Mouse (Mus musculus) embryonic facial prominence, embryonic 10.5 days (tissue): ENCODE results near the gene Appl2. TPM values are rescaled to one million over a fixed set of nuclear protein-coding genes. Genes with fewer than 3 reads are reported as not detected.
A peak's percentile ranks its signal among the peaks of the same experiment; 100 is the strongest.

Source experiments
- DNase-seq: peaks from one replicate; pipeline ENCODE4 v3.0.0-alpha.2; 2017; ENCODE audit warnings: low spot score
- H3K27ac ChIP-seq: fragments of 300-500 bp; sonication (generic); replicated peaks from 2 replicates; pipeline ENCODE4 v1.5.1; 2016; ENCODE audit warnings: mild to moderate bottlenecking
- H3K27me3 ChIP-seq: fragments of 300-500 bp; sonication (generic); replicated peaks from 2 replicates; pipeline ENCODE4 v1.6.1; 2016; ENCODE audit warnings: low read depth, mild to moderate bottlenecking; ENCODE audit not compliant: poor library complexity, severe bottlenecking
- H3K36me3 ChIP-seq: fragments of 300-500 bp; sonication (generic); replicated peaks from 2 replicates; pipeline ENCODE4 v1.6.1; 2016; ENCODE audit warnings: mild to moderate bottlenecking, moderate library complexity
- H3K4me1 ChIP-seq: fragments of 300-500 bp; sonication (generic); 2 replicates; pipeline ENCODE4 v1.6.1; 2016
- H3K4me3 ChIP-seq: fragments of 300-500 bp; sonication (generic); 2 replicates; pipeline ENCODE4 v1.5.1; 2016; ENCODE audit warnings: mild to moderate bottlenecking, moderate library complexity
- H3K9me3 ChIP-seq: fragments of 300-500 bp; sonication (generic); 2 replicates; pipeline ENCODE4 v1.6.1; 2016; ENCODE audit warnings: mild to moderate bottlenecking
- WGBS: fragments of 180-500 bp; shearing (Covaris S2); methylation state at CpG from one replicate; pipeline ENCODE4 v1.1.7; 2016; 5-methylcytosine and 5-hydroxymethylcytosine counted together
- polyA plus RNA-seq: library from polyadenylated mRNA; unstranded; fragments of >200 nt; fragmentation: Nextera tagmentation; extraction: Ambion mirVana; gene quantifications from 2 replicates; pipeline ENCODE4 v1.2.1, GENCODE M21; 2016

Appl2 gene
- polyA plus RNA-seq, 1 experiment from 2014 or later = 40.6 TPM

GRCm38 (mm10) chr10:83628241-83628640 is 20.3 kb downstream of the Appl2 start:
- Histone ChIP-seq H3K9me3 (no peaks in the 10 kb centered on the region), H3K36me3 (peaks cover 67% of the 10 kb centered on the region)
- WGBS = 89% methylated on average over 4 of the region's 4 CpGs

GRCm38 (mm10) chr10:83627113-83627687 is 21.3 kb downstream of the Appl2 start:
- Histone ChIP-seq H3K36me3 (peaks cover 64% of the 10 kb centered on the region), H3K27ac (no peak overlapping the region), H3K27me3 (no peaks in the 10 kb centered on the region), H3K4me1 (no peaks in the 10 kb centered on the region), H3K9me3 (no peaks in the 10 kb centered on the region), H3K4me3 (no peak overlapping the region)
- WGBS = 91% methylated on average over 9 of the region's 9 CpGs
- no peak for DNase-seq

More at GRCm38 (mm10) chr10:83628241-83628640, 20.3 kb downstream of the Appl2 start:
- Histone ChIP-seq H3K27ac (no peak overlapping the region), H3K4me3 (no peak overlapping the region), H3K27me3 (no peaks in the 10 kb centered on the region), H3K4me1 (peaks cover 5% of the 10 kb centered on the region; the same call in 1 of the 2 replicates)
- DNase-seq = no peak

GRCm38 (mm10) chr10:83624841-83625240 is 23.7 kb downstream of the Appl2 start:
- WGBS = 92% methylated on average over 12 of the region's 12 CpGs
- no peak for DNase-seq

GRCm38 (mm10) chr10:83624065-83624464 is 24.5 kb downstream of the Appl2 start:
- DNase-seq = no peak
- Histone ChIP-seq H3K27me3 (no peaks in the 10 kb centered on the region), H3K36me3 (peaks cover 69% of the 10 kb centered on the region), H3K4me3 (no peak overlapping the region), H3K27ac (no peak overlapping the region), H3K9me3 (no peaks in the 10 kb centered on the region), H3K4me1 (0 out of 2 replicates have a peak, but pooled peaks cover 6% of the 10 kb centered on the region)
- 85% methylated on average over 8 of the region's 8 CpGs for WGBS

More at GRCm38 (mm10) chr10:83624841-83625240, 23.7 kb downstream of the Appl2 start:
- no peak overlapping the region for H3K4me3 ChIP-seq
- no peaks in the 10 kb centered on the region for H3K27me3 ChIP-seq
- peaks cover 72% of the 10 kb centered on the region for H3K36me3 ChIP-seq
- H3K27ac ChIP-seq = no peak overlapping the region
- H3K4me1 ChIP-seq = 0 out of 2 replicates have a peak, but pooled peaks cover 6% of the 10 kb centered on the region
- H3K9me3 ChIP-seq = no peaks in the 10 kb centered on the region

- DNase-seq = no peak
- H3K4me1 ChIP-seq = 0 out of 2 replicates have a peak, but pooled peaks cover 6% of the 10 kb centered on the region
- no peaks in the 10 kb centered on the region for H3K27me3 ChIP-seq
- 92% methylated on average over 24 of the region's 24 CpGs for WGBS
- H3K36me3 ChIP-seq = peaks cover 58% of the 10 kb centered on the region
- H3K9me3 ChIP-seq = no peaks in the 10 kb centered on the region
- H3K27ac ChIP-seq = no peak overlapping the region; the same call in 1 of the 2 replicates
- no peak overlapping the region for H3K4me3 ChIP-seq
These were observed 28.0 kb downstream of the Appl2 start for GRCm38 (mm10) chr10:83620350-83621055.

- H3K27ac ChIP-seq = no peak overlapping the region
- no peak for DNase-seq
- H3K4me1 ChIP-seq = 0 out of 2 replicates have a peak, but pooled peaks cover 6% of the 10 kb centered on the region
- H3K4me3 ChIP-seq = no peak overlapping the region
- H3K36me3 ChIP-seq = peaks cover 59% of the 10 kb centered on the region
- no peaks in the 10 kb centered on the region for H3K9me3 ChIP-seq
- WGBS = 91% methylated on average over 12 of the region's 12 CpGs
- H3K27me3 ChIP-seq = no peaks in the 10 kb centered on the region
These were observed 29.6 kb downstream of the Appl2 start for GRCm38 (mm10) chr10:83618819-83619440.

- WGBS = 47% methylated on average over 10 of the region's 10 CpGs
These were observed 31.2 kb downstream of the Appl2 start for GRCm38 (mm10) chr10:83617366-83617765.

GRCm38 (mm10) chr10:83612648-83613215 is 35.8 kb downstream of the Appl2 start:
- Histone ChIP-seq H3K4me1 (no peaks in the 10 kb centered on the region), H3K27me3 (no peaks in the 10 kb centered on the region), H3K4me3 (no peak overlapping the region), H3K9me3 (no peaks in the 10 kb centered on the region), H3K36me3 (peaks cover 88% of the 10 kb centered on the region), H3K27ac (no peak overlapping the region)
- no peak for DNase-seq
- 91% methylated on average over 14 of the region's 14 CpGs for WGBS

More at GRCm38 (mm10) chr10:83617366-83617765, 31.2 kb downstream of the Appl2 start:
- DNase-seq = peak; percentile 54
- Histone ChIP-seq H3K27me3 (no peaks in the 10 kb centered on the region), H3K4me3 (no peak overlapping the region), H3K9me3 (no peaks in the 10 kb centered on the region), H3K4me1 (0 out of 2 replicates have a peak, but pooled peaks cover 6% of the 10 kb centered on the region), H3K27ac (no peak overlapping the region), H3K36me3 (peaks cover 72% of the 10 kb centered on the region)

- DNase-seq = no peak
- Histone ChIP-seq H3K4me3 (no peak overlapping the region), H3K9me3 (no peaks in the 10 kb centered on the region), H3K4me1 (no peaks in the 10 kb centered on the region), H3K36me3 (peaks cover 91% of the 10 kb centered on the region), H3K27me3 (no peaks in the 10 kb centered on the region), H3K27ac (no peak overlapping the region)
- WGBS = 95% methylated on average over 5 of the region's 5 CpGs
These were observed 36.7 kb downstream of the Appl2 start for GRCm38 (mm10) chr10:83611863-83612262.

GRCm38 (mm10) chr10:83610518-83610917 is 38.0 kb downstream of the Appl2 start:
- DNase-seq = no peak
- 97% methylated on average over 7 of the region's 7 CpGs for WGBS
- Histone ChIP-seq H3K27me3 (no peaks in the 10 kb centered on the region), H3K36me3 (peaks cover 91% of the 10 kb centered on the region), H3K4me1 (no peaks in the 10 kb centered on the region), H3K27ac (no peak overlapping the region), H3K4me3 (no peak overlapping the region), H3K9me3 (no peaks in the 10 kb centered on the region)

- Histone ChIP-seq H3K36me3 (peaks cover 92% of the 10 kb centered on the region), H3K27me3 (no peaks in the 10 kb centered on the region), H3K4me3 (no peak overlapping the region), H3K9me3 (no peaks in the 10 kb centered on the region), H3K27ac (no peak overlapping the region), H3K4me1 (no peaks in the 10 kb centered on the region)
- WGBS = 79% methylated on average over 8 of the region's 8 CpGs
- DNase-seq = no peak
These were observed 39.9 kb downstream of the Appl2 start for GRCm38 (mm10) chr10:83608596-83608995.

- H3K27ac ChIP-seq = no peak overlapping the region
- no peaks in the 10 kb centered on the region for H3K9me3 ChIP-seq
- H3K4me1 ChIP-seq = no peaks in the 10 kb centered on the region
- no peak overlapping the region for H3K4me3 ChIP-seq
- no peak for DNase-seq
- 95% methylated on average over 3 of the region's 3 CpGs for WGBS
- H3K36me3 ChIP-seq = peaks cover 88% of the 10 kb centered on the region
- no peaks in the 10 kb centered on the region for H3K27me3 ChIP-seq
These were observed 41.4 kb downstream of the Appl2 start for GRCm38 (mm10) chr10:83607111-83607510.
